Mouse (Mus musculus): ENCODE data around the gene Ank2.

GRCm38 (mm10) chr3:127547882-127548281 lies 48.7 kb upstream of the Ank2 start:
- no peak for TF ChIP-seq CTCF (IDR thresholded peaks at IDR 0.05; ENCODE audit: low read depth, low read length)
- no peak for TF ChIP-seq POLR2A (IDR thresholded peaks at IDR 0.05; ENCODE audit: borderline replicate concordance, low read depth, low read length)
